Mouse (Mus musculus) kidney, postnatal 25 days (tissue): ENCODE measurements around the gene Nxf1.
A peak's percentile ranks its signal among the peaks of the same experiment; 100 is the strongest.

Experiments
- DNase-seq, 2 experiments: peaks; one replicate each; pipeline ENCODE4 v3.0.0; 2021; ENCODE audit warnings: mixed read lengths in 2 of 2

Gene Nxf1

DNA sequence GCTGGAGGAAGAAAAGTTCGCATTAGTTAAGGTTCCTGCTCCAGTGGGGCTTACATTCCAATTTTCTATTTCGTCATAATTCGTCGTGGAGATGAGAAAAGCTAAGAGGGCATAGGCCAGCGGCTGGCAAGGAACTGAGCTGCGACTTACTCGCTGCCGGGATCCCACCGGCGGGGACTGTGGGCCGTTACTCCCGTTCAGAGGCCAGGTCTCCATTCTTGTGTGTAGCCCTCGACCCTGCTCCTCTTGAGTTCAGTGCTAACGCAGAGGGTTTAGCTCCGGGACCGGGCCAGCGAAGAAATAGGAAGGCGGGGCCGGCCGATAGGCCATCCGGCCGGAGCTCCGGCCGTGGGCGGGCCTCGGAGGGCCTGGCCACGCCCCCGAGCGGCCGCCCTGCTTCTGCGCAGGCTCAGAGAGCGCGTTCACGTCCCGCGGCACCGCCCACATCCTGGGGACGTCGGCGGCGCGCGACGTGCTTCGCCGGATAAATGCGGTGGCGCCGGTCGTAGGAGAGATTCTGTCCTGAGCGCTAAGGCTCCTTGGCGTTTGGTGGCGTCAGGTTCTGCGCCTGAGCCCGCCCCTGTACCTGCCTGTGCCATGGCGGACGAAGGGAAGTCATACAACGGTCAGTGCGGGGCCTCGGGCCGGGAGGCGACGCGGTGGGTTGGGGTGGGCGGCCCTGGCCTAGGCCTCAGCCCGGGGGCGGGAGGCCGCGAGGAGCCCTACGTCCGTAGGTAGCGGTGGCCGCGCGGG, at the start of gene Nxf1:
TSS of gene Nxf1 (plus strand) at position 439 of the 753 bp plus-strand sequence.
- peak; percentile 95 to 96 for DNase-seq

DNA sequence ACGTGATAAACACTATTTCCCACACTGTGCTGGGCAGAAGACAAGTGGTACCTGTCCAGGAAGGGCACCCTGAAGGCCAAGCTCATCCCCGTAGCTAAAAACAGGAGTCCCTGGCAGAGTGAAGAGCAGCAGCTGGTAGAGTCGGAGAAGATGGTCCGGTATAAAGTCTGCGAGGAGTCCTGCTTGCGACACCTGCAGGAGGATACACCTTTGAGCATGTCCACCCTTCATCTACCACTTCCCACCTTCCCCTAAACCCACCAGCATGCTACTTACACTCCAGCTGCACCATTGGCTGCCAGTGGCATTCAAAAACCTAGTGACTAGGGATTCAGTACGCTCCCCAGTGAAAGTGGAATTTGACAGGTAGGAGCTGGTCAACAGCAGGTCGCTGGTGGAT, 47.9 kb upstream of the Nxf1 start:
- DNase-seq, result no peak

DNA sequence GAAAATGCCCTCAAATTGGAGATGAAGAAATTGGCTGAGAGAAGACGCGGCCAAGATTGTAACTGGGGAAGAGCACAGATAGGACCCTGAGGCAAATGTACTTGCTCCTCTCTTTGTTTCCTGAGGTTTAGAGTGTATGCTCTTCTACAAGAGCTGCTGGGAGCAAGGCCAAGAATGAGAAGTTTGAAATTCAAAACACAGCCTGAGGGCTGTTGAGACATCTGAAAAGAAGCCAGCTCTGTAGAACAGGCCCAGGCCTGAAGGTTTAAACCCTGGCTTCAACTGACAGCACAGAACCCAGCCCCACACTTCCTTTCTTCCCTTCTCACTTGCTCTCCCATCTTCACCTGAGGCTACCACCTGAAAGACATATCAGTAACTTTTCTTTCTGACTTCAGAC, 46.8 kb upstream of the Nxf1 start:
- DNase-seq, result no peak

- peak; percentile 25 to 53 for DNase-seq
Measured at GRCm38 (mm10) chr19:8711506-8711905, 45.4 kb upstream of the Nxf1 start.

- DNase-seq, result no peak
Measured at GRCm38 (mm10) chr19:8711949-8712869, 44.7 kb upstream of the Nxf1 start.

DNA sequence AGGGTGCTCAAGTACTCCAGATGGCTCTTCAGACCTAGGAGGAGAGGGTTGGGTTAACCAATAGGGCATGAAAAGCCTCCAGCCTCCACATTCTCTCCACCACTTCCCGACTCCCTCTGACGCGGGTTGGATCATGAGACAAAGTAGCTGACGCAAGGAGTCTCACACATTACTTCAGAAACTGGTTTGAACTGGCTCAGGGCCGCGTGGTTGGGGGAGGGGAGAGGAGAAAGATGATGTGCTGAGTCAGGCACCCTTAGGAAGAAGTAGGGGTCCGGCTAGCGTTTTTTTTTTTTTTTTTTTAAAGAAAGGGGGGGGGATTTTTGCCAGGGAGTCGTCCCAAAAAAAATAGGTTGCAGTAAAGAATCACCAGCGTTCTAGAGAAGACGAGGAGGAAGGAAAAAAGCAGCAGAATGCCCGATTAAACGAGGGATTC, 44.0 kb upstream of the Nxf1 start:
- DNase-seq, result peak; percentile 85 to 94

DNA sequence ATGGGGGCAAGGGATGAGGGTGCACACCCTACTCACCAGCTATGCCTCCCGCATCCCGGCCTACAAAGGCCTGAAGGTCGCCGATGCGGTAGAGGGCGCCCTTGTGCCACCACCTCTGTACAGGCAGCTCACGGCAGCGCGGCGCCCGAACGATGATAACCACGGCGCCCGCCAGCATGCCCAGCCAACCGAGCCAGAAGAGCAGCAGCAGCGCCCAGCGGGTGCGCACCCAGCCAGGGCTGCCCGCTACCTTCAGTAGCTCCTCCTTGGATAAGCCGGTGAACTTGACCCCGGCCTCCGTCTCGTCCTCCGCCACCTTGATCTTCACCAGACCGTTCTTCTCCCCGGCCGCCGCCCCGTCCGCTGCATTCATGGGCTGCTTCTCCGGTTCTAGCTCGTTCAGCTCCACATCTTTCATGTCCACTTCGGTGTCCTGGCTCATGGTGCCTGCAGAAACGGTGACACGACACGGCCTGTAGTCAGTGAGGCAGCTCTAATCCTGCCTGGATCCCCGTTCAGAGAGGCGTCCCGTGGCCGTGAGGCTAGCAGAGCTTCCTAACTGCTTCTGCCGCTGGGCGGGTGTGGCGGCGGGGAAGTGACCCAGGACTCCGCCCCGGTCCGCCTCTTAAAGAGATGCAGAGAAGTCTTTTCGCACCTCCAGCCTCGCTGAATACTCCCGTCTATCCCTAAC, 43.4 kb upstream of the Nxf1 start:
- DNase-seq, result peak; percentile 96 to 97

- DNase-seq, result no peak
Measured at GRCm38 (mm10) chr19:8713997-8714652, 42.7 kb upstream of the Nxf1 start.

DNA sequence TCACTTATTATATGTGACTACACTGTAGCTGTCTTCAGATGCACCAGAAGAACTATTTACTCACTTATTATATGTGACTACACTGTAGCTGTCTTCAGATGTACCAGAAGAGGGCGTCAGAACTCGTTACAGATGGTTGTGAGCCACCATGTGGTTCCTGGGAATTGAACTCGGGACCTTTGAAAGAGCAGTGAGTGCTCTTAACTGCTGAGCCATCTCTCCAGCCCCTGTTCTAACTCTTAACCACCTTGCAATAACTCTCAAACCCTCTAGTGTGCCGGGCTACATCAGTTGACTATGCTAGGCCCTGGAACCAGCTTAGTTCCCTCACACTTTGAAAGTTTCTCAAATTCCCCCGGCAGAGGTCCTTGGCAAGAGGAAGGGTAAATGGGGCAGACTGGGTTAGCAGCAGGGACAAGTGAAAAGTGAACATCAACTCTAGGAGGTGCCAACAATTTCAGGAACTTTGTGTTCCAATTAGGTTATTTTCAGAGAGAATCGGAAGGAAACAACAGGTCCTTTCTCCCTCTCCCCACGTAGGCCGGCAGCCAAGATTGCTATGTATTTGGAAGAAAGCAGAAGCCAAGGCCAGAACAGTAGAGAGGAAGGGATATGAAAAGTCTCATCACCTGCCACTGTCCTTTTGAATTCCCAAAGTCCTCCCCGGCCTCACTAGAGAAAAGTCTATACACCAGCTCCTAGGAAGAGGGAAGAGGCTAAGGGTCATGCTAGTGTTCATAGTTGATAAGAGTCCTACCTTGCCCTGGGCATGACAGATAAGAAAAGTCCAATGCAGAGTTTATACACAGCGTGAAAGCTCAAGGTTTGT, 42.0 kb upstream of the Nxf1 start:
- DNase-seq, result peak; percentile 56 to 78

- DNase-seq, result no peak
Measured at GRCm38 (mm10) chr19:8715868-8716766, 40.8 kb upstream of the Nxf1 start.

- no peak for DNase-seq
Measured at GRCm38 (mm10) chr19:8716767-8717475, 40.0 kb upstream of the Nxf1 start.

GRCm38 (mm10) chr19:8718357-8718756, 38.5 kb upstream of the Nxf1 start:
- peak; percentile 58 to 62 for DNase-seq

GRCm38 (mm10) chr19:8719037-8719436, 37.8 kb upstream of the Nxf1 start:
- DNase-seq, result peak in 1 of 2 experiments; percentile 17

- DNase-seq, result no peak
Measured at GRCm38 (mm10) chr19:8721378-8721777, 35.5 kb upstream of the Nxf1 start.

- DNase-seq, result no peak
Measured at GRCm38 (mm10) chr19:8722021-8722420, 34.9 kb upstream of the Nxf1 start.

DNA sequence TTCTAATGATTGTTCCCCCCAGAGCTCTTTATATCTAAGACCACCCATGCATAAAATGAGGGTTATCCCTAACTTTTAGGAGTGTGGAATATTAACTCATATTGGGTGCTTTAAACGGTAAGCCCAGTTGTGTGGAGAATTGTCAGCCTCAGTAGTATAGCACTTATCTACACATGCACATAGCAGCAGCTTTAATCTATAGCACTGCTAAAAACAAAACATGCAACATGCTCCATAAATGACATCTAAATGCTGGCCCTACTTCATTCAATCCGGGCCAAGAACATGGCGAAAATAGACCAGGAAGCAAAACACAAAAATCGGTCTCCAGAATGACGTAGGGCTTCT, 34.3 kb upstream of the Nxf1 start:
- DNase-seq, result no peak

GRCm38 (mm10) chr19:8722907-8723573, 33.8 kb upstream of the Nxf1 start, which contains the start of gene Slc3a2:
Gene Slc3a2 (minus strand): TSS chr19:8723369.
- peak; percentile 95 to 98 for DNase-seq

GRCm38 (mm10) chr19:8723574-8724346, 33.1 kb upstream of the Nxf1 start:
- DNase-seq, result peak in 1 of 2 experiments; percentile 18
